In the genomic region with DNA sequence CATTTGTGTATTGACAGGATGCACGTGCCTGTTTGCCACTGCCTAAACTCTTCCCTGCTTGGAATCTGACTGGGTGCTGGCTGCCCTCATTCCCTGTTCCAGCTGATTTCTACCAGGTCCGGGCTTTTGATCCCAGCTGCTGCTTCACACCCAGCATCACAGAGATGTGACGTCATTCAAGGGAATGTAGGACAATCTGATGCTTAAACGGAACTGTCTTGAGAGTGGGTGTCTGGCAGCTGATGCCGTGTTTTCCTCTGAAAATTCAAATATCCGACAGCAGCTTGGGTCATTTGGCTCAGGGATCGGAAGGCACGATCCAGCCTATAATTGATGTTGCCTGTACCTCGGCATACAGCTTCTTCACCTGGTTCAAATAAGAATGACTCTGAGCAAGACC, we compare ENCODE assay signal across 19 mouse cellular contexts.
DNase-seq lines count a peak whose midpoint lies in the region; ATAC-seq lines count a peak whose summit lies in the region.
"Had no signal": no experiment of that assay in that cellular context is flagged by ENCODE, and none has a peak within 500 bp of the region (broad histone marks: within the 10 kb centered on the region; RNA-seq: fewer than 3 reads in every experiment).

No protein-coding gene starts in this region.

- intact Hi-C loops in left cerebral cortex, postnatal 25 days (cut with DNase I): loop anchor here (5.0 kb wide), 1 partner anchor 127 kb away; no protein-coding TSS in a partner anchor

- peak; percentile 85 for ATAC-seq in frontal cortex, adult (ENCODE audit: low TSS enrichment)
- no peak for ATAC-seq in granulocyte monocyte progenitor cell, adult 5-6 weeks (replicated peaks; ENCODE audit: poor library complexity, severe bottlenecking)
- ATAC-seq: activated CD4-positive, CD25-positive, alpha-beta regulatory T cell, adult 4 months; hindbrain, embryonic 16.5 days had no signal

- DNase-seq in frontal cortex, postnatal 25 days (ENCODE audit: low spot score in 2 of 2): no peak
- DNase-seq in left cerebral cortex, postnatal 25 days (ENCODE audit: low spot score in 2 of 2): peak; percentile 25 to 78
- no peak for DNase-seq in left cerebral cortex, adult 8-10 months (ENCODE audit: low spot score in 2 of 2)
- peak; percentile 40 for DNase-seq in right cerebral cortex, adult 2 months (ENCODE audit: low spot score in 2 of 2)
- no peak for DNase-seq in right cerebral cortex, postnatal 4 days
- DNase-seq in neural tube, embryonic 10.5 days (ENCODE audit: extremely low spot score, low spot score): no peak
- DNase-seq: adrenal gland, adult 8-10 months; adrenal gland, postnatal 25 days; cerebellum, adult 18-20 months; cerebellum, adult 9-10 months; cerebellum, postnatal 14 days; forebrain, postnatal 0 days; gastrocnemius, postnatal 10 days; gastrocnemius, postnatal 36 days; heart, adult 11 months had no signal

Comparison
In these comparisons a context has a peak if more than half of its experiments do, and no peak if none do; other contexts are left out.
1. DNase-seq: peak in left cerebral cortex, postnatal 25 days (2 of 2) and right cerebral cortex, adult 2 months (2 of 2); none in frontal cortex, postnatal 25 days (0 of 2), left cerebral cortex, adult 8-10 months (0 of 2), right cerebral cortex, postnatal 4 days (single experiment) and neural tube, embryonic 10.5 days (single experiment).